ENCODE assay signal across 8 mouse cellular contexts in genomic region chr10:24595250-24596002, GRCm38 (mm10). TPM values are rescaled to one million over a fixed set of nuclear protein-coding genes. Genes with fewer than 3 reads are reported as not detected.
DNase-seq lines count a peak whose midpoint lies in the region; ATAC-seq and TF ChIP-seq lines count a peak whose summit lies in the region.

Gene Ccn2, plus strand, starts transcription at chr10:24595442.

- no peak for TF ChIP-seq CTCF in thymus, adult 2 months (IDR thresholded peaks at IDR 0.05; ENCODE audit: borderline replicate concordance, control insufficient read depth, extremely low read depth, insufficient read depth, low read length, poor library complexity)
- no peak for TF ChIP-seq CTCF in embryonic fibroblast, embryonic 13.5 days (IDR thresholded peaks at IDR 0.05; ENCODE audit: borderline replicate concordance, insufficient read depth, low read length)
- TF ChIP-seq CTCF in stomach, postnatal 0 days (IDR thresholded peaks at IDR 0.05; ENCODE audit: low read depth), result peak; percentile 20; the same call in 1 of the 2 replicates

- DNase-seq in thymus, adult 2 months, result peak; percentile 4
- no peak for DNase-seq in thymus, postnatal 0 days (ENCODE audit: low spot score)
- DNase-seq in heart, embryonic 10.5 days (ENCODE audit: low spot score), result peak; percentile 94
- DNase-seq in kidney, adult 9 months, result peak; percentile 87
- peak; percentile 64 for DNase-seq in stomach, postnatal 0 days (ENCODE audit: low spot score)

- peak within 1 kb of the TSS; percentile 66 for H3K4me2 ChIP-seq in limb, embryonic 15.5 days
- H3K4me2 ChIP-seq in midbrain, embryonic 16.5 days (ENCODE audit: low read length), result peak within 1 kb of the TSS; percentile 87
- peak within 1 kb of the TSS; percentile 81 for H3K4me2 ChIP-seq in stomach, postnatal 0 days (replicated peaks; ENCODE audit: low read depth)

- H3K9ac ChIP-seq in limb, embryonic 15.5 days, result peak within 1 kb of the TSS; percentile 59
- H3K9ac ChIP-seq in midbrain, embryonic 16.5 days (ENCODE audit: low read depth, low read length), result peak within 1 kb of the TSS; percentile 77
- peak within 1 kb of the TSS; percentile 85 for H3K9ac ChIP-seq in stomach, postnatal 0 days (ENCODE audit: low read length)

- H3K27ac ChIP-seq in thymus, adult 2 months (ENCODE audit: control insufficient read depth, insufficient read depth, low read length), result no peak within 1 kb of the TSS
- H3K27ac ChIP-seq in embryonic fibroblast, embryonic 13.5 days (ENCODE audit: insufficient read depth, low read length), result peak within 1 kb of the TSS; percentile 91
- H3K27ac ChIP-seq in heart, embryonic 10.5 days, result peak within 1 kb of the TSS; percentile 95
- peak within 1 kb of the TSS; percentile 92 for H3K27ac ChIP-seq in limb, embryonic 15.5 days
- H3K27ac ChIP-seq in midbrain, embryonic 16.5 days (ENCODE audit: low read length), result peak within 1 kb of the TSS; percentile 60
- peak within 1 kb of the TSS; percentile 98 for H3K27ac ChIP-seq in stomach, postnatal 0 days (replicated peaks)

- no peak for TF ChIP-seq POLR2A in thymus, adult 2 months (IDR thresholded peaks at IDR 0.05; ENCODE audit: control insufficient read depth, extremely low read depth, insufficient read depth, low read length, poor library complexity)
- peak; percentile 89 for TF ChIP-seq POLR2A in embryonic fibroblast, embryonic 13.5 days (IDR thresholded peaks at IDR 0.05; ENCODE audit: low read depth, low read length)

- TF ChIP-seq EP300 in stomach, postnatal 0 days (optimal IDR thresholded peaks at IDR 0.05), result peak; percentile 66

- peak within 1 kb of the TSS; percentile 31 for H3K4me3 ChIP-seq in thymus, adult 2 months (ENCODE audit: control insufficient read depth, insufficient read depth, low read length)
- peak within 1 kb of the TSS; percentile 61 for H3K4me3 ChIP-seq in embryonic fibroblast, embryonic 13.5 days (ENCODE audit: insufficient read depth, low read length)
- peak within 1 kb of the TSS; percentile 76 for H3K4me3 ChIP-seq in heart, embryonic 10.5 days
- peak within 1 kb of the TSS; percentile 62 for H3K4me3 ChIP-seq in limb, embryonic 15.5 days
- H3K4me3 ChIP-seq in midbrain, embryonic 16.5 days (ENCODE audit: low read depth, low read length), result peak within 1 kb of the TSS; percentile 74
- H3K4me3 ChIP-seq in stomach, postnatal 0 days (ENCODE audit: low read depth, low read length), result peak within 1 kb of the TSS; percentile 76

- no peaks in the 10 kb centered on the region for H3K36me3 ChIP-seq in thymus, adult 2 months (ENCODE audit: control insufficient read depth, insufficient read depth, low read length)
- H3K36me3 ChIP-seq in heart, embryonic 10.5 days, result peaks cover 6% of the 10 kb centered on the region; the same call in 1 of the 2 replicates
- H3K36me3 ChIP-seq in limb, embryonic 15.5 days, result no peaks in the 10 kb centered on the region
- H3K36me3 ChIP-seq in midbrain, embryonic 16.5 days (ENCODE audit: control insufficient read depth, insufficient read depth, low read length), result no peaks in the 10 kb centered on the region
- H3K36me3 ChIP-seq in stomach, postnatal 0 days (ENCODE audit: control insufficient read depth, insufficient read depth, low read length), result no peaks in the 10 kb centered on the region; the same call in 1 of the 2 replicates

- H3K4me1 ChIP-seq in thymus, adult 2 months (replicated peaks; ENCODE audit: control insufficient read depth, insufficient read depth, low read length), result peaks cover 9% of the 10 kb centered on the region
- peaks cover 11% of the 10 kb centered on the region for H3K4me1 ChIP-seq in embryonic fibroblast, embryonic 13.5 days (ENCODE audit: control insufficient read depth, insufficient read depth, low read length)
- H3K4me1 ChIP-seq in heart, embryonic 10.5 days, result peaks cover 53% of the 10 kb centered on the region
- H3K4me1 ChIP-seq in limb, embryonic 15.5 days, result peaks cover 44% of the 10 kb centered on the region
- H3K4me1 ChIP-seq in midbrain, embryonic 16.5 days (ENCODE audit: control insufficient read depth, insufficient read depth, low read length), result 0 out of 2 replicates have a peak, but pooled peaks cover 7% of the 10 kb centered on the region
- H3K4me1 ChIP-seq in stomach, postnatal 0 days (replicated peaks; ENCODE audit: control insufficient read depth, insufficient read depth), result no peaks in the 10 kb centered on the region; the same call in 1 of the 2 replicates

- H3K9me3 ChIP-seq in heart, embryonic 10.5 days, result no peaks in the 10 kb centered on the region
- H3K9me3 ChIP-seq in limb, embryonic 15.5 days, result no peaks in the 10 kb centered on the region
- no peaks in the 10 kb centered on the region for H3K9me3 ChIP-seq in midbrain, embryonic 16.5 days (replicated peaks; ENCODE audit: control insufficient read depth, low read length, poor library complexity, severe bottlenecking)
- H3K9me3 ChIP-seq in stomach, postnatal 0 days (ENCODE audit: control insufficient read depth, low read length), result no peaks in the 10 kb centered on the region

- peak; percentile 79 for ATAC-seq in limb, embryonic 15.5 days (ENCODE audit: insufficient number of reproducible peaks, low FRiP score, low TSS enrichment, low read depth)
- peak; percentile 97 for ATAC-seq in midbrain, embryonic 16.5 days
- ATAC-seq in stomach, postnatal 0 days (ENCODE audit: low FRiP score, low TSS enrichment), result peak; percentile 75

- peaks cover 8% of the 10 kb centered on the region for H3K27me3 ChIP-seq in thymus, adult 2 months (ENCODE audit: control insufficient read depth, insufficient read depth, low read length)
- H3K27me3 ChIP-seq in heart, embryonic 10.5 days (ENCODE audit: insufficient read depth, poor library complexity, severe bottlenecking), result no peaks in the 10 kb centered on the region
- H3K27me3 ChIP-seq in limb, embryonic 15.5 days, result no peaks in the 10 kb centered on the region
- H3K27me3 ChIP-seq in midbrain, embryonic 16.5 days (ENCODE audit: control insufficient read depth, insufficient read depth, low read depth, low read length), result no peaks in the 10 kb centered on the region; the same call in 1 of the 2 replicates
- no peaks in the 10 kb centered on the region for H3K27me3 ChIP-seq in stomach, postnatal 0 days (ENCODE audit: control insufficient read depth, insufficient read depth, low read length)

- 5% methylated on average over 53 of the region's 53 CpGs for WGBS in thymus, adult 2 months
- under 1% methylated on average over 53 of the region's 53 CpGs for WGBS in heart, embryonic 10.5 days
- under 1% methylated on average over 53 of the region's 53 CpGs for WGBS in limb, embryonic 15.5 days
- under 1% methylated on average over 53 of the region's 53 CpGs for WGBS in midbrain, embryonic 16.5 days
- WGBS in stomach, postnatal 0 days, result under 1% methylated on average over 53 of the region's 53 CpGs

RNA-seq across cellular contexts. Expression of gene Ccn2, which starts in this region (rescaled TPM):
- 14.1 and 19.7 TPM in 2 replicates for polyA plus RNA-seq in thymus, adult 2 months (2012; rRNA removed)
- polyA plus RNA-seq in thymus, postnatal 0 days (2015; fragmentation: Nextera tagmentation; extraction: Ambion mirVana), result 0.81 and 0.95 TPM in 2 replicates
- polyA plus RNA-seq in embryonic fibroblast, embryonic 13.5 days (2011; ENCODE audit: insufficient read length, low read depth, missing spikeins), result 483 and 1,320 TPM in 2 replicates
- 20.5 and 32.0 TPM in 2 replicates for polyA plus RNA-seq in heart, embryonic 10.5 days (2016; fragmentation: Nextera tagmentation; extraction: Ambion mirVana)
- polyA plus RNA-seq in limb, embryonic 15.5 days (2015; fragmentation: Nextera tagmentation; extraction: Ambion mirVana), result 19.1 and 20.8 TPM in 2 replicates
- 2.0 and 3.6 TPM in 2 replicates for polyA plus RNA-seq in midbrain, embryonic 16.5 days (2015; fragmentation: Nextera tagmentation; extraction: Ambion mirVana)
- polyA plus RNA-seq in stomach, postnatal 0 days (2015; fragmentation: Nextera tagmentation; extraction: Ambion mirVana), result 19.6 and 19.7 TPM in 2 replicates

Comparison
In these comparisons a context has a peak if more than half of its experiments do, and no peak if none do; other contexts are left out.
1. RNA of gene Ccn2 (polyA plus RNA-seq): 483 to 1,320 TPM in embryonic fibroblast, embryonic 13.5 days; 19.1 to 20.8 TPM in limb, embryonic 15.5 days, 20.5 to 32.0 TPM in heart, embryonic 10.5 days, 19.6 to 19.7 TPM in stomach, postnatal 0 days, 14.1 to 19.7 TPM in thymus, adult 2 months, 2.0 to 3.6 TPM in midbrain, embryonic 16.5 days and 0.81 to 0.95 TPM in thymus, postnatal 0 days; every median in the first group is over 10 times any median in the second.
2. Peak in every context shown above with its lines, with median percentiles within 50 percentile points of each other: H3K4me3 ChIP-seq, ATAC-seq, H3K4me2 ChIP-seq and H3K9ac ChIP-seq.